Mouse (Mus musculus) testis, adult 2 months (tissue): ENCODE measurements around the gene Gm9821. TPM values are rescaled to one million over a fixed set of nuclear protein-coding genes. Genes with fewer than 3 reads are reported as not detected.

Experiments
- H3K27ac ChIP-seq: fragments of 200-500 bp; 2 replicates; pipeline ENCODE4 v1.5.1; 2012; ENCODE audit warnings: low read depth, low read length; ENCODE audit not compliant: control insufficient read depth, insufficient read depth
- H3K27me3 ChIP-seq: fragments of 200-500 bp; 2 replicates; pipeline ENCODE4 v1.6.1; 2012; ENCODE audit warnings: mild to moderate bottlenecking, low read length, moderate library complexity; ENCODE audit not compliant: control insufficient read depth, insufficient read depth
- H3K36me3 ChIP-seq: fragments of 200-500 bp; 2 replicates; pipeline ENCODE4 v1.6.1; 2012; ENCODE audit warnings: mild to moderate bottlenecking, low read length; ENCODE audit not compliant: control insufficient read depth, insufficient read depth
- H3K4me1 ChIP-seq: fragments of 200-500 bp; 2 replicates; pipeline ENCODE4 v1.6.1; 2012; ENCODE audit warnings: low read length; ENCODE audit not compliant: control insufficient read depth, insufficient read depth
- H3K4me3 ChIP-seq: fragments of 200-500 bp; 2 replicates; pipeline ENCODE4 v1.5.1; 2012; ENCODE audit warnings: low read depth, mild to moderate bottlenecking, low read length, moderate library complexity, mixed read lengths; ENCODE audit not compliant: control insufficient read depth
- CTCF ChIP-seq: fragments of 200-500 bp; IDR thresholded peaks from 2 replicates; pipeline ENCODE4 v1.5.1; 2012; ENCODE audit warnings: low read depth, mild to moderate bottlenecking, inconsistent platforms, low read length, moderate library complexity; ENCODE audit not compliant: control insufficient read depth, insufficient read depth, insufficient replicate concordance
- POLR2A ChIP-seq: fragments of 200-500 bp; IDR thresholded peaks from 2 replicates; pipeline ENCODE4 v1.6.1; 2012; ENCODE audit warnings: low read depth, mild to moderate bottlenecking, inconsistent platforms, low read length, moderate library complexity; ENCODE audit not compliant: control insufficient read depth
- polyA plus RNA-seq: library from polyadenylated mRNA; depleted of rRNA; stranded (reverse); fragments of >200 nt; gene quantifications from 2 replicates; pipeline ENCODE4 v1.2.3, GENCODE M21; 2012

Gene Gm9821
- polyA plus RNA-seq, 1 experiment: not detected

DNA sequence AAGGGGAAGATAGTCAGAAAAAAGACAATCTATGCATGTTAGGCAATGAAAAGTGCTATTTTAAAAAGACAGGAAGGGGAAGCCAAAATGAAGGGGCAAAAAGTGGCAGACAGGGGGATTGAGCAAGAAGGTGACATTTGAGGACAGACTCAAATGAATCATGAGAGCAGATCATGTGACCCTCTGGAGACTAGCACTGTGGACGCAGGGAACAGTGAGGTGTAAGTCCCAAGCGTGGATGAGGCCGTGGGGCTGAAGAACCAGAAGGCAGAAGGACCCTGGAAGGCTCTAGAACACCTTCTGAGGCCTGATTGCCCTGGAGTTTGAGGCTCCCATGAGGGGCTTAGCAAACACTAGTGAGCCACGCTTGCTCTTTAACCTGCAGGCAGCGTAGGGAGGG, 20.9 kb downstream of the Gm9821 start:
- TF ChIP-seq POLR2A (no peak), CTCF (no peak)
- Histone ChIP-seq H3K4me3 (no peak overlapping the region), H3K4me1 (peaks cover 12% of the 10 kb centered on the region), H3K27me3 (no peaks in the 10 kb centered on the region), H3K27ac (no peak overlapping the region), H3K36me3 (no peaks in the 10 kb centered on the region)

GRCm38 (mm10) chr2:91967962-91968361, 22.5 kb downstream of the Gm9821 start:
- Histone ChIP-seq H3K27me3 (no peaks in the 10 kb centered on the region), H3K4me3 (no peak overlapping the region), H3K27ac (no peak overlapping the region), H3K4me1 (peaks cover 12% of the 10 kb centered on the region), H3K36me3 (no peaks in the 10 kb centered on the region)
- no peak for TF ChIP-seq CTCF
- no peak for TF ChIP-seq POLR2A

- Histone ChIP-seq H3K36me3 (no peaks in the 10 kb centered on the region), H3K4me3 (no peak overlapping the region), H3K27ac (no peak overlapping the region), H3K4me1 (peaks cover 16% of the 10 kb centered on the region), H3K27me3 (peaks cover 5% of the 10 kb centered on the region)
- TF ChIP-seq CTCF (no peak), POLR2A (no peak)
Observed at GRCm38 (mm10) chr2:91971231-91972097, 26.0 kb downstream of the Gm9821 start.

GRCm38 (mm10) chr2:91972121-91972566, 26.6 kb downstream of the Gm9821 start:
- Histone ChIP-seq H3K27ac (no peak overlapping the region), H3K4me1 (peaks cover 16% of the 10 kb centered on the region), H3K36me3 (no peaks in the 10 kb centered on the region), H3K27me3 (peaks cover 5% of the 10 kb centered on the region), H3K4me3 (no peak overlapping the region)
- TF ChIP-seq POLR2A (no peak), CTCF (no peak)

DNA sequence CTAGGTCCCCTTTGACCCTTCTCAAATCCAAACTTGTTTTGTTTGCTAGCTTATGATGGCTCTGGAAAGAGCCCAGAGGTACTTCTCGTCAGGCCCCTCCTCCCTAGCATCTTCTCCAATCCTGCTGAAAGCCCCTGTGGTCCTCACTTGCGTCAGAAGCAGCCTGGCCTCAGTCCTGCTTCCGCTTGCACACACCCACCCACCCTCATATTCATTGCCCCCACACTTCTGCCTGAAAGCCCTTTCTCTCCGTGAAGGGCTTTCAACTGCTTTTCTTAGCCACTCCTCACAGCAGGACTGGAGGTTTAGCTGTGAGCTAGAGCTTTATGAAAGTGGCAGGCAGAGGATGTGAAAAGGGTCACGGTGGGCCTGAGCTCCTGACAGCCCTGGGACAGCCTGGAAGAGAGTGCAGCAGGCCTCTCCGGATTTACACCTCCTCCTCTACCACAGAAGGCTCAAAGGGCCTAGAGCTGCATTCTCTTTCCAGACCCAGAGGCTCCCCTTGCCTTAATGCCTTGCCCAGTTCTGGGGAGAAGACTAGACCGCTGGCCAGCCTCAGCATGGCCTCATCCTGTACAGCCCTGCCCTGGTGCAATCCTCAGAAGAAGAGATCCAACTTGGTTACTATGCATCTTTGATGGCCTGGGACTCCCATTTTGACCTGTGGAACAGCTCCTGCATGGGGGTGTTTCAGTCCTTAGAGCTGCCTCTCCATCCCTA, 28.1 kb downstream of the Gm9821 start:
- TF ChIP-seq CTCF: no peak
- no peak for TF ChIP-seq POLR2A
- no peaks in the 10 kb centered on the region for H3K36me3 ChIP-seq
- no peak overlapping the region for H3K4me3 ChIP-seq
- no peak overlapping the region for H3K27ac ChIP-seq
- peaks cover 16% of the 10 kb centered on the region for H3K4me1 ChIP-seq
- peaks cover 5% of the 10 kb centered on the region for H3K27me3 ChIP-seq

DNA sequence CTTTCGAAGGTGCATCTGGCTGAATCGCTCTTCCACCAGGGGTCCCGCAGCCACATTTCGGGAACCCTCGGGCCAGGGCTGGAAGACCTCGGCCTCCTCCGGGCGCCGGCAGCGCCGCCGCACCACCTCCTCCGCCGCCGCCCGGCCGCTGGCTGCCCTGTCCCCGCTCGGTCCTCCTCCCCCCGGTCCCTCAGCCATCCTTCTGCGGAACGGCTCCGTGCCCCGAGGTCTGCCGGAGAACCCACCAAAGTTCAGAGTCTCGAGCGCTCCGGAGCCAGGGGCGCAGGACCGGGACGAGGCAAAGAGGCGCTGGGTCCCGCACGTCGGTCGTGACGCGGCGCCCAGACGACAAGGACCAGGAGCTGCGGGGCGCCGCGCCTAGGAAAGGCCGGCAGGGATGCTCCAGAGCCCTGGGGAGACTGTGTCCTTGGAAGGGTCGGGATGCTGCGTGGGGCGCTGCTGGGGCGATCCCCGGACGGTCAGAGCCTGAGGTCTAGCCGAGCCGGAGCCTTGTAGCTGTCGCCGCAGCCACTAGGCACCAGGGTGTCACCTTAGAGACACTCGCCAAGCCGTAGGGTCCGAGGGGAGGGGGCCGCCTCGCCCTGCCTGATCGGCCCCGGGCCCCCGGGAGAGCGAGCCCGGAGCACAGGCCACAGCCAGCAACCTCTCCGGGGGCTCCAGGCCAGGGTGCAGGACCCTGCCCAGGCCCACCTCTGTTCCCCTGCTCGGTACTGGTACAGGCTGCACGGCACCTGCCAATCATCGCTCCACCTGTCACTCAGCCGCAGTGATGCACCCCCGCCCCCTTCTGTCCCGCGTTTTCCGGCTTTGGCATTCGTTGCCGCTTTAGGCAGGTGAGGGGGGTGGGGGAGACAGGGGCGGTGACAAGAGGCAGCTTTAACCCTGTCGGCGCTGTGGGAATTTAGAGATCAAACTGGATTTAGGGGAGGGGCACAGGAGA, 30.4 kb downstream of the Gm9821 start, which contains the start of gene Dgkz:
Gene Dgkz (minus strand): TSS at position 284 of the 961 bp plus-strand sequence.
- Histone ChIP-seq H3K4me3 (peak within 1 kb of the TSS; percentile 45), H3K36me3 (no peaks in the 10 kb centered on the region), H3K27ac (no peak within 1 kb of the TSS), H3K27me3 (peaks cover 5% of the 10 kb centered on the region), H3K4me1 (peaks cover 16% of the 10 kb centered on the region)
- TF ChIP-seq CTCF (no peak), POLR2A (no peak)
